Mouse (Mus musculus) cerebellum, adult 2 months (tissue): ENCODE results near the gene Cenpp.

ENCODE experiments used
- CTCF ChIP-seq: fragments of 200-500 bp; IDR thresholded peaks from 2 replicates; pipeline ENCODE4 v1.5.1; 2011; ENCODE audit warnings: low read depth, mild to moderate bottlenecking, control low read depth, low read length, moderate library complexity, borderline replicate concordance; ENCODE audit not compliant: insufficient read depth
- POLR2A ChIP-seq: fragments of 200-500 bp; IDR thresholded peaks from 2 replicates; pipeline ENCODE4 v1.6.1; 2011; ENCODE audit warnings: low read length, control low read depth, borderline replicate concordance; ENCODE audit not compliant: insufficient read depth

- TF ChIP-seq CTCF (no peak), POLR2A (no peak)
Measured at GRCm38 (mm10) chr13:49547563-49548150, 104.9 kb downstream of the Cenpp start.
